Mouse (Mus musculus) heart, postnatal 25 days (tissue): ENCODE measurements around the gene Cacna1d. TPM values are rescaled to one million over a fixed set of nuclear protein-coding genes. Genes with fewer than 3 reads are reported as not detected.

Source experiments
- DNase-seq: peaks from one replicate; pipeline ENCODE4 v3.0.0; 2022; ENCODE audit warnings: low spot score
- intact Hi-C: fragments of 180-260 bp; cut with DNase I; formaldehyde crosslinking; loops from one replicate; pipeline ENCODE4 v1.15.1; 2025
- total RNA-seq, 2 experiments: library from RNA; stranded (reverse); gene quantifications; 2 replicates each; pipeline ENCODE4 v1.2.3; 2021

Cacna1d gene
- total RNA-seq, 2 experiments from 2014 or later, result 2.4 to 3.3 TPM

DNA sequence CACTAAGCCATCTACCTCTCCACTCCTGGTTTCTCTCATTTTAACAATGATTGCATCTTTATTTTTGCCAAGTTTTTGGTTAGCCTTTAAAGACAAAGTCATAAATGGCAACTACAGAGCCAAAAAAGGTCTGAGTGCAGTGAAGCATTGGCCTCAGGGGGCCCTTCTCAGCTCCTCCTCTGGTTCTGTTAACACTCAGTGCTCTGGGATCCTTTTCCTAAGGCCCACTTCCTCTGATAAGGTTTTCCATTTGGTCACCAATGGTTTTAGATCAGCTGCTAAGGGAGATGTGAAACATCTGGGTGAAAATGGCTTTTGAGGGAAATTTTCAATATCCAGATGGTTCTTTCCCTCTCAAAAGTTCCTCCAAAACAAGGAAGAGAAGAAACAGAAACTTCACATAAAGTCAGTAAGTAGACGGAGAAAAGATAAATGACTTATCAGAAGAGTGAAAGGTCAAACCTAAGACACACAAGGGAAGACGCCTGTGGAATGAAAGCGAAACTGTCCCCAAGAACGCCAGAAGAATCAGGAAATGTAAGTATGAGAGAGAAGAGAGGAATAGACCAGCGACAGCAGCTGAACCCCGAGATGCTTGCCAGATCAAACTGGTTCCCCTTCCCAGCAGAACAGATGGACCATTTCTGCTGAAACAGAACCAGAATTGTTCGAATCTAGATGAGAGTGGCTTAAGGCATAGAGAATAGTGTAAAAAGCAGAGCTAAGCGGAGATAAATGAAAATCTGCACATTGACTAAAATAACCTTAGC is 85.6 kb downstream of the Cacna1d start:
- DNase-seq, result no peak
- intact Hi-C loops, result no loop called here

DNA sequence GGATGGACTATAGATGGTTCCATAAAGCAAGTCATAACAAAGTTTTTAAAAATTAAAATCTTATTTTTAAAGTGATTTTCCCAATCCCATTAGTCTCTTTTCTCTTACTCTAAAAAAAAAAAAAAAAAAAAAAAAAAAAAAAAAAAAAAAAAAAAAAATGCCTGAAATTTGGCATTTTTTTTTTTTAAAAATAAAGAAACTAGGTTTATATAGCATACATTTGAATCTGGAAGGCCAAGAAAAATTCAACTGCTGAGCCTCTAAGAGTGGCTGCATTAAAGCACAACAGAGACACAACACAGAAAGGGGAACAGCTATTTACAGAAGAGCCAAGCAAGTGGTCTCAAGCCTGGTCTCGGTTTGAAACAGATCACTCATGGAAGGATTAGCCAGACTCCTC is 112.9 kb downstream of the Cacna1d start:
- intact Hi-C loops, result no loop called here
- no peak for DNase-seq

DNA sequence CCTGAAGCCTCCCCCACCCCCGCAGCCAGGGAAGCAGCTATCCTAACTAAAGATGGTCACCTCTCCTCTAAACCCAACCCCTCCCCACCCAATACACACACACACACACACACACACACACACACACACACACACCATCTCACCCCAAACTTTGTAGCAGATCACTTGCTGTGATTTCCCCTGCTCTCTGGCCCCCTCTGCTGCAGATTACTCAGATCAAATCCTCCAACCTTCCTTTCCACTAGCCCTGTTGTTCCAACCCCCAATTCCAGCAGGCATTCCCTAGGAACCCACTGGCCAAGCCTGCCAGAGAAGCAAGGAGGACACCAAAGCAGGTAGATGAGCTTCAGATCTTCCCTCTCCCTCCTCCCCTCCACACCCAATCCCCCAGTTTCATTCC is 118.4 kb downstream of the Cacna1d start:
- no peak for DNase-seq
- intact Hi-C loops, result no loop called here

DNA sequence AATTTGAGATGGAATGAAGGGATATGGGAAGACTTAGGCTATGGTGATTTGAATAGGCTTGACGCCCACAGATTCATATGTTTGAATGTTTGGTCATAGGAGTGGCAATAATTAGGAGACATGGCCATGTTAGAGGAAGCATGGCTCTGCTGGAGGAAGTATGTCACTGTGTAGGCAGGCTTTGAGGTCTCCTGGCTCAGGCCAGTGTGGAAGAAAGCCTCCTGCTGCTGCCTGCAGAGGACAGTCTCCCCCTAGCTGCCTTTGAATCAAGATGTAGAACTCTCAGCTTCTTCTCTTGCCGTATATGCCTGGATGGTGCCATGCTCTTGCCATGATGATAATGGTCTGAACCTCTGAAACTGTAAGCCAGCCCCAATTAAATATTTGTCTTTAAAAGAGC is 120.2 kb downstream of the Cacna1d start:
- DNase-seq, result no peak
- intact Hi-C loops, result no loop called here

DNA sequence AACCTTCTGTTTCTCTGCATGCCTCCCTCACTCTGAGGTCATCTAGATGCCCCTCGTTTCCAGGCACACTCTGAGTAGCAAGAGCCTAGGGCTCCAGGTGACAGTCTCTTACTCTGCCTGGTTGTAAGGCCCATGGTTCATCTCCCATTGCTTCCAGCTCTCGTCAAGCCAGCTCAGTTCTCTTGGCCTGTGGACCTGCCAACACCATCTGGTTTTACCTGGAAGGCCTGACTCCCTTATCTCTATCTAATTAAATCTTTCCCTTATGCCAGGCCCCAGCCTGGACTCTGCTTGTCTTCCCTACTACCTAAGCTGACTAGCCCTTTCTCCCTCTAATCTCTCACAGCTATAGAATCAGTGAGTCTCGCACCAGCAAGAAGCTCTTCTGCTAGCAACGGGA is 124.2 kb downstream of the Cacna1d start:
- intact Hi-C loops, result loop anchor here (5.0 kb wide), 1 partner anchor 235 kb away; no protein-coding TSS in a partner anchor
- no peak for DNase-seq

DNA sequence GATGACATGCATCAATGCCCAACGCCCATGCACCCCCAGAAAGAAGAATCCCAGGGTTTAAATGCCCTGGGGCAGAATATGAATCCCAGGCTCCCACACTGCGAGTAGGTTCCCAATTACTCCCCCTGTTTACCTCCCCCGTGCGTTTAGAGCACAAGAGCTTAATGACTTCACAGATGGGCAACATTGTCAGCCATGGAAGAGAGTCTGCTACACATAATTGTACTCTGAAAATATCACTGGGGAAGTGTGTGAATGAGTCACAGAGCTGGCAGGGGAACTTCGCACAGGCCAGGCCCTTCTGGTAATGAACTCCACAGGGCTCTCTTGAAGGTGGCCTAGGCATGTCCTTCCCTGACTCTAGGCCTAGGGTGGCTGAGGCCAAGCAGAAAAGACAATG is 125.4 kb downstream of the Cacna1d start:
- no peak for DNase-seq
- intact Hi-C loops, result loop anchor here (5.0 kb wide), 1 partner anchor 234 kb away; no protein-coding TSS in a partner anchor

DNA sequence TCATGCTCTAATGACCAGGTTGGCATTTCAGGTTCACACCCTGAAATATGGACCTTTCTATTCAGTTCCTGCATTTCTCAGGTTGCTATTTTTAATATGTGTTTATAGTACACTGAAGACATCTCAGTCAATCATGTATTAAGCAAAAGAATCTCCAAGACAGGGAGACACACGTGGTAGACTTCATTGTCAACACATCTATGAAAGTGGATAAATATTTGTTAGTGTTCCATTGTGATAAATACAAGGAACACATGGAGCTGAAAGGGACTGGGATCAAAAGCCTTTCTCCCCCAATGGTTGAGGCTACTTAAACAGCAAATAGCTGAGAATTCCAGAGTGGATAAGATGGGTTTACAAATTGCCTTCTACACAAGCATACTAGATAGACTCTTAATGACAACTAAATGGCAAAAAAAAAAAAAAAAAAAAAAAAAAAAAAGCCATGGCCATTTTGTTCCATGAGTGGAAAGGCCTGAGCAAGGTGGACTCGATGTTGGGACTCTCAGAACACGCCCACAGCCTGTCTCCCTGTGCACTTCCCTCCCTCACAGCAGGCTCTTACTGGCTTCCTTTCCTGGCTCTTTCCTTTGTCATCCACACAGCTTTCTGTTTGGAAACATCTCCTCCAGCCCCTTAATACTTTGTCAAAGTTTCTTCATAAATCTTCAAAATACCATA is 127.6 kb downstream of the Cacna1d start:
- intact Hi-C loops, result no loop called here
- DNase-seq, result no peak

DNA sequence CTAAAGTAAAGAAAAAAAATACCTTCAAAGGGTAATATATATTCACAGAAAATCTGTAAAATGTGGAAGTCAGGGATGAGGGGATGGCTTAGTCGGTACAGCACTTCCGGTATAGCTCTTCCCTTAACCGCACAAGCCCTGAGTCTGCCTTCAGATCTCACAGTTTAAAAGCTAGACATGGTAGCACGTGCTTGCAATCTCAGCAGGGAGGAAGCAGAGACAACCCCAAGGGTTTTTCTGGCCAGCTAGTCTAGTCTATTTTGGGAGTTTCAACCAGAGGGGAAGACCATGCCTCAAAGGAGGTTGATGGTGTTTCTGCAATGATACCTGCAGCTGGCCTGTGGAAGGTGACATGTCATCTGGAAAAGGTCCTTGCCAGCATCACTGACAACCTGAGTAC is 128.9 kb downstream of the Cacna1d start:
- intact Hi-C loops, result no loop called here
- no peak for DNase-seq

DNA sequence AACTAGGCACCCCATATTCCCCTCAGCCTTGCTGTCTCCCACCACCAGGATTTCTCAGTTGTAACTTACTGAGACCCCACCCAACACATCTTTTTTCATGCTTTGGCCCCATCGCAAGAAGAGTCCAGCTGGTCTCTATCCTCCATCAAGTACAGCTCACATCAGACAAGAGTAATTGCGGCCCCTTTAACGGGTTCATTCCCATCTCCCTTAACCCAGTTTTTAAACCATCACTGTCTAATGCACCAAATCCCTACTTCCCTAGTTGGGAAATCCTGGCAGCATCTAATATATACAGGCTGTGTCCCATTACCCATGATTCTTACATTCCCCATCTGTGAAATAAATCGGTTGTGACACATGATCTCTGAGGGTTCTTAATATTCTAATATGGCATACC is 130.8 kb downstream of the Cacna1d start:
- intact Hi-C loops, result no loop called here
- no peak for DNase-seq

DNA sequence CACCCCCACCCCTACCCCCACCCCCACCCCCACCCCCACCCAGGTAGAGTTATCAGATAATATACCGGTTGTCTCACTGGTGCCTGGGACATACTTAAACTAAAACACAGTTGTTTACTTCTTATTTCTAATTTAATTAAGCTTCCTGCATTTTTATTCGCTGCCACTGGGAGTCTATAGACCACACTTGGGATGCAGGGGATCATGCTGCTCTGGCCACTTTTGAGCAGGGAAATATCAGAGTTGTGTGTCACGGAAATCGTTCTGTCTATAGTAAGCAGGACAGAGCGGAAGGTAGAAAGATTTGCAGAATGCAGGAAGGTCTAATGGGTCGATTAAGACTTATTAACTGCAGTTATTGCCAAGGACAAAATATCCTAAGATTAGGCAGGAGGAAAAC is 131.3 kb downstream of the Cacna1d start:
- intact Hi-C loops, result no loop called here
- DNase-seq, result no peak

DNA sequence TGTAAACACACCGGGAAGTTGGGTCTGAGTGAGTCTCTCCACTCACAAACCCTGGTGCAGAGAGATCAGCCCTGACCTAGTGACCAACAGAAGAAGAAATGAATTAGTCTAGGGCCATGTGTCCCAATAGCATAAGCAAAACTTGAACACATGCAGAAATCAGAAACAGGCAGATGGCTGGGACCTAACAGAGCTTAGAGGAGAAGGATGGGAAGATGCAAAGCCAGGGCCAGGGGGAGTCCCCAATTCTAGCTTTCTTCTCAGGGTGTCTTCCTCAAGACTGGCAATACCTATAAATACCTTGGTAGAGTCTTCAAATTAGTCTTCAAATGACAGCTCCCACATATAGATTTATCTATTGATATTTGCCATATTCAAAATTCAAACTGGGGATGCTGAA is 133.2 kb downstream of the Cacna1d start:
- no peak for DNase-seq
- intact Hi-C loops, result no loop called here

DNA sequence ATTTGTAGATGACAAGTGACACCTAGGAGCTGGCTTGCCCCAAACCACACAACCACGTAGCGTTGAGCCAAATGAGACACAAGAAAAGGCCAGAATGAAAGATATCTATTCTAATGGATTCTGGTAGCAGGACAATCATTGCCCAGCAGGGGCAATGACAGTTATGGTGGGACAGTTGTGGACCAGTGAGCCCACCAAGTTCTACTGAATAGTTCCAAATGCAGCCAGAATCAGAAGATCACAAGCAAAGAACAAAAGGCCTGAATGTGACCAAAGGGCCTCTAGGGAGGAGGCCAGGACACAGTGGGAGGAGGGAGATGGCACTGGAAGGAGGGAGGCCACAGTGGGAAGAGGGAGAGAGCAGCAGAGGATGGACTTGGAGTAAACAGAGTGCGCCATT is 134.8 kb downstream of the Cacna1d start:
- intact Hi-C loops, result no loop called here
- no peak for DNase-seq

DNA sequence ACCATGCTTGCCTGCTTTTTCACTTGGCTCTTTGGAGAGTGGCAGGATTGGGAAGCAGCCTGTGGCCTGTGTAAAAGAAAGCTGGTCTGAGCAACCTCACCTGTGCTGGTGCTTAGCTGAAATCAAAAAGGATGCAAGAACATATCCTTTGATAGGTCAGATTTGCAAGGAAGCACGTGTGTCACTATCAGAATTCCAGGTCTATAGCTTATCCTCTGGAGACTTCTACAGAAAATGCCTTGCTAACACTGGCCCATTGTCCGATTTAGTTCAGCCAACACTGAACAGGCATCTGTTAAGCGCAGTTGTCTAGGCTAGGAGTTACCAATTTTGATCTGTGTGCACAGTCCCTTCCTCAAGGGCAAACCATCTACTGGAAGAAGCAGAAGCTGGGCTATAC is 136.5 kb downstream of the Cacna1d start:
- intact Hi-C loops, result no loop called here
- no peak for DNase-seq

DNA sequence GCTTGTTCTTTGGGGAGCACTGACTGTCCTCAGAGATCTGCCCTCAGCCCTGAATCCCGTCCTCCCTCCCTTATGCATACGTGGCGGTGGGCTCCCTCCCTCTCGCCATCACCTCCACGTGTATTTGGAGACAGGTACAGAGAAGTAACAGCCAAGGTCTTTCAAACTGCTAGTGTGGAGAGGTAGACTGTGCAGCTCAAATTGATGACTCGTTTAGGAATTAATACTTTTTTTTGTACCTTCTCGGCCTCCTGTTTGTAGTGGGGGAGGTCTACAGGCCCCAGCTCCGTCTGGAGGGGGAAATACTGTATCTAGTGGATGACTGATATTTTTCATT is 137.2 kb downstream of the Cacna1d start:
- intact Hi-C loops, result no loop called here
- no peak for DNase-seq

DNA sequence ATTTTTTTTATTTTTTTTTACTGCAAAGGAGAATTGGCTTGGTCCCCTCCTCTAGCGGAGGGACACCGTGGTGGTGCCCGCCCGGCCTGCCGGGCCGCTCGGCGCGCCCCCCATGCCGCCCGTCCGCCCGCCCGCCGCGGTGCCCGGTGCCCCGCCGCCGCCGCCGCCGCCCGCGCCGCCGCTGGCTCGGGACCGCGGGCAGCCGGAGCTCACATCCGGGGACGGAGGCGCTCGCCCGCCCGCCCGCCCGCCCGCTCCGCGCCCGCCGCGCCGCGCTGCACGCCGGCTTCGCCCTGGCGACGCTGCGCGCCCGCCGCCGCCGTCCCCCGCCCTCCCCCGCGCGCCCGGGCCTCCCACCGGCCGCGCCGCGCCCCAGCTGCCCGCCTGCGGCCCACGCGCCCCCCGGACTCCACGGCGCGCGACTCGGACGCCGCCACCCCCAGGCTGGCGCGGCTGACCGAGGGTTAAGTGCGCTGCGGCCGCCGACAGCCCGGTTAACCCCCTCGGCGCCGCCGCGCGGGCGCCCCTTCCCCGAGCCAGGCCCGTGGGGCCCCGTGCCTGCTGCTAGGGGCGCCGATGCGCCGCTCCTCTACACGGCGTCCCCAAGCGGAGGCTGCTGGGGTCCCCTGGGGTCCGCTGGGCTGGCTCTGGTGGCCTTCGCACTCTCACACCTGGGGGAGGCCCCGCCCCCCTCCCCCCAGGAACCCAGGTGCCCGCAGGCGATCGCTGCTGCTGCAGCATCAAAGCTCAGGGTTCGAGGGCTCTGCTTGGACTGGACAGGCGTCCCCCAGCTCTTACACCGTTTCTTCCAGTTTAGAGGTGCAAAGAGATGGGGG is 137.7 kb downstream of the Cacna1d start:
- no peak for DNase-seq
- intact Hi-C loops, result no loop called here

DNA sequence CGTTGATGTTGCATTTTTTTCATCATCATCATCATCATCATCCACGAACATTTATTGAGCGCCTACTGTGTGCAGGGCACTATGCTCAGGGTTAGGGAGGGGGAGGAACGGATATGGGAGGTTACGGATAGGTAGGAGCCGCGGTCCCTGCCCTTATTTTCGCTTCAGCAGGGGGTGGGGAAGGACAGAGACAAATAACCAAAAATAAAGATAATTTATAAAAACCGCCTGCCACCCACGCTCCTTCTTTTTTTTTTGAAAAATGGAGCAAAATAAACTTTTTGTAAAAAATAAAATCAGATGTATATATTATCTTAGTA is 138.3 kb downstream of the Cacna1d start:
- DNase-seq, result no peak
- intact Hi-C loops, result no loop called here

DNA sequence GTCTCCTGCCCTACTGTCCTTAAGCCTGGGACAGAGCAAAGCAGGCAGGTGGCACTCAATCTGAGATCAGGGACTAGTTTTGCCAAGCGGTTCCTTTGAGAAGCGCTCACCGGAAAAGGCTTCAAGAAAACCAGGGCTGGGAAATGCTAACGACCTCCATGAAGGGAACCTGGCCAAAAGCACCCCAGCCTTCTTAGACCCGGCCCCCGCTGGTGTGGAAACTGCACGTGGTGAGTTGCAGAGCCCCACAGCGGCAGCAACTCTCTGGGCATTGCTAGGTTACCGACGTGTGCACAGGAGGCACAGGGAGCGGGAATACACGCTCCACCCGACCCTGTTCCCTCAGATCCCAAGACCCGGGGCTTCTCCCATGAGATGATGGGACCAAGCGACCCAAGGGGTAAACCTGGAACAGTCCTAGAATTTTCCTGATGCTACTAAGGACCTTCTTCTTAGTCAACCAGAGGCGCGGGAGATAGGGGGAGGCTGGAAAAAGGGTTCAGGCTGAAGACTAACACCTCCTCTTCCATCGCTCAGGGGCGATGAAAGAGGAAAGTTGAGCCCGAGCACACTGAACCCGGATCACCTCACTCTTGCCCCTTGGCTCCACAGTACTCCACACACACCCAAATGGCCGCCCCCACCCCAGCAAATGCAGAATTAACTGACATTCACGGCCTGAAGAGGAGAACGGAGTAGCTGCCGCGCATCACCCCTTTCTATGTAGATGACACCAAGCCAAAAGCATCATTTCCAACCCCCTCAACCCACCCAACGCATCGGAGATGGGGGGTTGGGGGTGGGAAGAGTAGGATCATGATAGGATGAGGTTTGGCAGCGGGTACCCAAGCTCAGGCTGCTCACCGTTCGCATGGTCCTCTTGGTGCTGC is 138.9 kb downstream of the Cacna1d start:
- intact Hi-C loops, result no loop called here

DNA sequence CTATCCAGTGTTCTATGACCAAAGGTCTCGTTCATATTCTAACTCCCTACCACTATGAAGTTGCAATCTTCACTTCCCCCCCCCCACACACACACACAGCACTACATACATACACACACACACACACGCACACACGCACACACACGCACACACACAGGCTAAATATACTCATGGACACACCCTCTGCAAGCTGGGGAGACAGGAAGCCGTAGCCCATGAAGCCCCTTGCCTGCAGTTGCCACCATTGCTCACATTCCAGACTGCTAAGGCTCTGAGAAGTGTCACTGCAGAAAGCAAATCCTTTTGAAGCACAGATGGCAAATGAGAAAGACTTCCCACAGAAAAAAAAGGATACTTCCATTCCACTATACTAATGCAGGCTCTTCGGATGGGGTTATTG is 141.0 kb downstream of the Cacna1d start:
- intact Hi-C loops, result no loop called here
- no peak for DNase-seq

More for the DNA sequence above, 138.9 kb downstream of the Cacna1d start:
- no peak for DNase-seq

DNA sequence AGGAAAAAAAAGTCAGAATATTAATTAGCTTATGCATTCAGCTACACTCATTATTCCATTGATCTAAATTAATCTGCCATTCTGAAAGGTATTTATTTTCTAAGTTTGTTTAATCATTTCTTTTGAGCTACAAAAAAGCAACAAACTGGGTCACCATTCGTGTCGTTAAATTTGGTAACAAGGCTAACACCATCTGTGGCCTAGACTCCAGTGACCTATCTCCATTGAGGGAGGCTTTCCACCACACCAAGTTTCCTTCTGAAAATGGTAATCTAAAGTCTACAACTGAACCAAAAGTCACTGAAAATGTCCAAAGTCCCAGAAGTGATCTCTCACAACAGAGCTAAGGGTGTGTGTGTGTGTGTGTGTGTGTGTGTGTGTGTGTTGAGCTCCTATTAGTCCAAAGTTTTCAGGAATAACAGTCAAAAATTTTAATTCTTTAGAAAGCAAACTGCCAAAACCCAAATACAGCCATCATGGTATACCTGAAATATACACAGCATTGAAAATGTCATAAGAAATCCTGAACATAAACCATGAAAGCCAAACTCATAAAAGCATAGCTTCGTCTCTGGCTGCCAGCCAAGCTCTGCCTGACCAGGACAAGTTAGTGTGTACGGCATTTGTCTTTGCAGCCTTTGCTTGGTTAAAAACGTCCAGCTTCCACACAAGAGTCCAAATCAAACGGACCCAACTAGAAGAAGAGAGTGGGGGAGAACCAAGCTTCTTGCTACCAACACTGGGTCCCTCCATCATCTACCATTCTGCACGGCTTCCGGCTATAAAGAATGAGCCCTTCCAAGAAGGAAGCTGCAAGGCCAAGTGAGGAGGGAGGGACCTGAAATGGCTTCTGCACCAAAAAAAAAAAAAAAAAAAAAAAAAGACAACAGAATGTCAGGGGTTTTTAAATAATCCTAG is 146.0 kb downstream of the Cacna1d start:
- intact Hi-C loops, result no loop called here

More for the DNA sequence above, 146.0 kb downstream of the Cacna1d start:
- no peak for DNase-seq
